Mouse (Mus musculus) right cerebral cortex, postnatal 25 days (tissue): ENCODE measurements around the gene Cdkn2b.

ENCODE experiments used
- DNase-seq: peaks from one replicate; pipeline ENCODE4 v3.0.0; 2022

Gene Cdkn2b

DNA sequence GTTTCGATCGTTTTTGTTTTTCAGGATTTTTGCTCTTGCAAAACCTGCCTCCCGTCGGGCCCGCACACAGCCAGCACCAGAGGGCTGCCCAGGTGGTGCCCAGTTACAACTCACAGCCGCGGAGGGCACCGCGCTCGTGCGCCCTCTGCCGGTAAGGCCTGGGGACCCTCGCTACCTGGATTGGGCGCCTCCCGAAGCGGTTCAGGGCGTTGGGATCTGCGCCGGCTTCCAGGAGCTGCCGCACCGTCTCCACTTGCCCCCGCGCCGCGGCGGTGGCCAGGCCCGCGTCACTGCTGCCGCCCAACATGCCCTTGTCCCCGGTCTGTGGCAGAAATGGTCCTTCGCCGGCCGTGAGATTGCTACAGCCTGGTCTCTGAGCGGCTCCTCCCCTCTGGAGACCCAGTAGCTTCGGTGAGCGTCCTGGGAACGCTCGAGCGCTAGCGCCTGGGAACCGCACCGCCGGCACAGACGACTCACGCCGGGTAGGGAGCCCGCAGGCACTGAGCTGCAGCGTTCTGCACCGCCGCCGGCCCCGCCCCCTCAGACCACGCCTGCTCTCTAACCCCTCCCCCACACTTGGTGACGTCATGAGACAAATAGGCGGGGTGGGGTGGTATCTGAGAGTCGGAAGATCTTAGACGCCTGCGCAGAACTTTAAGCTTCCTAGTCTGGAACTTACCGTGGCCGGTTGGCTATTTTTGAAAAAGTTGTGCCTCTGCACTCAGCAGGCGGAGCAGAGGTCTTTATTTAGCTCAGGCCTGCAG, at the start of gene Cdkn2b:
Gene Cdkn2b, minus strand, starts transcription at position 549 of the 764 bp plus-strand sequence.
- peak; percentile 63 for DNase-seq

DNA sequence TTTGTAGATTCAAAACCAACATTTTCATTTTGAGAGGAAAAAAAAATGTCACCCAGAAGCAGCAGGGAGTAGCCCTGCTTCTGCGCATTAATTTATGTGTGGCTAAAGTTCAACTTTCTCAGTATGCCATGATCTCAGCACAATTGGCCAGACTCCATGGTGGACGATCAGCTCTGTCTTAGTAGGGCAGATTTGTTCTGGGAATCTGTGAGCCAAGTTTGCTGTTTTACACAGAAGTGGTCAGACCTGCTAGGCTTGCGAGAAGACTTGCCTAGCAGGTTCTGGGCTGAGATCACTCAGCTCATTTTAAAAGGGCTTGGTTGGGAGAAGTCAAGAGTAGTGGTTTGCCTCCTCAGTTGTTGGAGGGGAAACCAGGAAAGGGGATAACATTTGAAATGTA, 49.5 kb upstream of the Cdkn2b start:
- no peak for DNase-seq

DNA sequence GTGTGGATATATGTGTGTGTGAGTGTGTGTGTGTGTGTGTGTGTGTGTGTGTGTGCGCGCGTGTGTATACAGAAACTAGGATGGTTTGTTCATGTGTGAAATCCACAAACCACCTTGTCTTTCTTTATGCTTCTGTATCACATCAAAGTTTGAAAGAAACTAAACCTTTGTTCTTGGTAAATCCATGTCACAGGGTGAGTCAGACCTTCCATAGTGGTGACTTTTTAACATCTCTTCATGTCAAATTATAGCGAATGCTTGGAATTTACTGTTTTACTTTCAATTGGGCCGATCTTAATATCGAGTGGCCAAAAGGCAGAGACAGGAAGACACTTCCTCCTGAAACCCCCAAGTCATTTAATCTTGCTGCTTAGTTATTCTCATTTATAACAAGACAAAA, 48.7 kb upstream of the Cdkn2b start:
- DNase-seq: no peak

DNA sequence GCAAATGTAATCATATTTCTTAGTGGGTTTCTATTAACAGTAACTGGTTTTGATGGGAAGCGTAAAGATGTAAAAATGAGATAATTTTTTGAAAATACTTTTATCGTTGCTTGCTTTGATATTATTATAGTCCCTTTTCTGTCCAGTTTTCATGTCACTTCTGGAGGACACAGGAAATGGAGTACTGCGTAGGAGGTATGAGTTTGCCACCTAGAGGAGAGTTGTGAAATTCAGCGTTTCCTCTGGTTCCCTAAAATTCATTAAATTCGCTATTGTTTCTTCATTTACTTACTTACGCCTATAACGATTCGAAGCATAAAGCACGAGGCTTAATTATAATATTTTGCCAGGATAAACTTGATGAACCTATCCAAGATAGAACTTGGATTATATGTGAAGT, 43.1 kb upstream of the Cdkn2b start:
- no peak for DNase-seq

DNA sequence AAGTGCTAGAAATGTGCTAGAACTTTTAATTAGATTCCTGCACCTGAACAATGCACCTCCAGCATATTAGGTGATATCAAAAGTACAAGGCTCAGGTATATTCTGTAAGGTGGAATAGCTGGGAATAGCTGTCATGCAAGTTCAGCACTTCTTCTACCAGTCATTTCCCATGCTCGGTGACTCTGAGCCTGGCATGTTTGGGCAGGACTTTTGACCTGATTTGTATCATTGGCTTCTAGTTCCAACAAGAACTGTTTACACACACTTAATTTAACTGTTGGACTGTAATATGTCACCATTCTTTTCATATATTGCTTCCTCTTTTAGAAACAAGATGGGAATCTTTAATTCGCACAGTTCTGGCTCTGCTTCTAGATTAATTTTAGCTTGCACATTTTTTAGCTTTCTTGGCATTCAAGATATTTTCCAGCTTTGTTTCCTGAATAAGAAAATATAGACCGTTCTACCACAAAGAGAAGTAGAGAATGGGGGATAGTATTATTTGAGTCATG, 42.3 kb upstream of the Cdkn2b start:
- DNase-seq: no peak

DNA sequence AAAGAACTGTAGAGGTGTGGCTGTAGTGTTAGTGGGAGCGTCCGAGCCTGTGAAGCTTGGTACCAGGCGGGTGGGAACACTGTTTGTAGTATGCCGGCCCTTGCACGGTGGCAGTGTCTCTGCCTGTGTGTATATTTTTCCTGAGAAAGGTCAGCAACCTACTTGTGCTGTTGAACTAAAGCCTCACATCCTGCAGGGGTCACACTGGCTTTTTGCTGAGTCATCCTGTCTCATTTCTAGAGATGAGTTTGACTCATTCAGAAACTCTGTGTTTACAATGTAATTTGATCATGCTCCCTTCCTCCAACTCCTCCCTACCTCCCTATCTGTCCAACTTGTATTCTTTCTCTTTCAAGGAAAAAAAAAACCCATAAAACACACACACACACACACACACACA, 40.6 kb upstream of the Cdkn2b start:
- DNase-seq: no peak

DNA sequence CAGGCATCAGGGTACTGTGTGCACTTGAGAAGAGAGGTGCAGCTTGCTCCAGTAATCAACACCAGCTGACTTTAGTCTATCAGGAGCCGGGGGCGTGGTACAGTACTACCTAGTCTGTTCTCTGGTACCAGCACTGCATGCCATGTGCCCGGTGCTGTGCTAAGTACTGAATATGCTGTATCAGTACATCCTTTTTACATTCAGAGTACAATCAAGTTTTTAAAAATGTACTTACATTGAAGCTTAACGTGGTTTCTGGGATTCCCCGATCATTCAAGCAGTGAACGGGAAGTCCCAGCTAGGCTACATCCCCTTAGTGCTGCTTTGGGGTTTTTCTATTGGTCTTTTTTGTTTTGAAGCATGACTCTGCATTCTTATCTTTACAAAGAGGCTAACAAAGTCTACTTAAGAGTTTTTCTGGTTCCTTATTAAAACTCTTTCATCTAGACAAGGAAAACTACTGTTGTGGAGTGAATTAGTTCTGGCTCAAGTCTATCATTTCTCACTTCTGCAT, 40.2 kb upstream of the Cdkn2b start:
- DNase-seq: no peak

DNA sequence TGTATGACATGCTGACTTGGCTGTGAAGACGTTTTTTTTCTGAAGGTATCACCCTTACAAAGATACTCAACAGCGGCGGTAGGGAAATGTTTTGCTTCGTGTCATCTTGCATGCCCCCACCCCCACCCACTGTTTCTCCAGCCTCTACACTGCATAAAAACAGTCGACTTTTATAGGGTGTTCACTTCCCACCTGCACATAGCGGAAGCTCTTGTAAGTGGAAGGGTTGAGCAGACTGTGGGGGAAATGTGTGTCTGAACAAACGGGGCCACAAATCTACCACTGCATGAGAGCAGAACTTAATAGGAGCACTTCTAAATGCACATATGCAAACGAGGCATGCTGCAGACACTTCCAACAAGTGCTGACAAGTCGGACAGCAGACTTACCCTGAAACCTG, 39.6 kb upstream of the Cdkn2b start:
- no peak for DNase-seq

DNA sequence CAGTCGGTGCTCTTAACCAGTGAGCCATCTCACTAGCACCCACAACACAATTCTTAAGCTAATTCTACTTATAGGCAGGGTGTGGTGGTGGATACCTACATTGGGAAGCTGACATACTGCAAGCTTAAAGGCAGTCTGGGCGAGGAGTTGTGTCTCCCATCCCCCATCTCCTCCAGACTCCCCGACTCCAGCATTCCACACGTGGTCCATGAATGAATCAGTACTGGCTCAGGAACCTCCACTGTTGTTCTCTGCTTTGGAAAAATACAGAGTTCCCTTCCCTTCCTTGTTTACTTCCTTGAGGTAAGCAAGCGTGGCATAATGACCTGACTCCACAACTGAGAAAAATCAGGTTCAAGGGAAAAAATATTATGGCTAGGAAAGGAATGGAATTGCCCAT, 38.0 kb upstream of the Cdkn2b start:
- DNase-seq: no peak

DNA sequence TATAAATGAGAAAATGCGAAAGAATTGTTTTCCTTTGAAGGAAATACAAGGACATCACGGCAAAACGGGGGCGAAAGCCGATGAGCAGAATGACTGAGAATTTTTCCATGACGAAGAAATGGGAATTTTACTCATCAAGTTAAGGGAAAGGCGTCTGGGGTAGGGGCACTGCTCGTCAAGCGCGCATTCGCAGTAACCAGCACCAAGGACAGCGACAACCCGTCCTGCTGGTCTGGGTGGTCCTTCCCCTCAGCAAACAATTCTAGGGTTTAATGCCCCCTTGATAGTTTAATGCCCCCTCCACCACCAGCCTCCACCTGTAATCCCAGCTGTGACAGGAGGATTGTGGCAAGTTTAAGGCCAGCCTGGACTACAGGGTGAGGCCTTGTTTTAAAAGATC, 2.6 kb upstream of the Cdkn2b start:
- DNase-seq: no peak

DNA sequence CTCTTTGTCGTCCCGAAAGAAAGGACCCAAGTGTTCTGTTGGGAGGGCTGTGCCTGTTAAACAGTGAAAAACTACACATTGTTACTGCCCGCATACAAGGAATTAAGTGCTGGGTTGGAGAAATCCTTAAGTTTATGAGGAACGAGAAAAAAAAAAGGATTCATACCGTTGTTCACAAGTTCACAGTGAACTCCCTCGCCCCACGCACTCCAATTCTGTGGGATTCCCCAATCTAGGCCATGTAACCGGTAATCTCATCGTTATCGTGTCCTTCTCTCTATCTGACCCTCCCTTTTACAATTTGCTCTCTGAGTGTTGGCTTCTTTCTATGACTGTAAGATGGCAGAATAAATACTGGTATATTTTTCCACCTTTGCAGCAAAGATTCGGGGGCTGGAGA, 843 bp downstream of the Cdkn2b start:
- DNase-seq: no peak

DNA sequence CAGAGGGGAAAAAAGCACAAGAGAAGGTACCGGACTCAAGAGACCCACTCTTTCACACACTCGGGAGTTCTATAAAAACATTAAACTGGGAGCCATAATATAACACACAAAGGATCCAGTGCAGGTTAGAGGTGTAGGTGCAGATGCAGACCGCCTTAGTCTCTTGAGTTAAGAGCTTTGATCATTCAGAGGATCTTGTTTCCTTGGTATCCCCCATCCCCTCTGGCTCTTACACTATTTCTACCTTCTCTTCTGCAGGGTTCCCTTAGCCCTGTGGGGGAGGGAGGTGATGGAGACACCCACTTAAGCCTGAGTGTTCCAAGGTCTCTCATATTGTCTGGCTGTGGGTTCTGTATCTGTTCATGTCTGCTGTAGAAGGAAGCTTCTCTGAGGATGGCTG, 2.8 kb downstream of the Cdkn2b start:
- no peak for DNase-seq

DNA sequence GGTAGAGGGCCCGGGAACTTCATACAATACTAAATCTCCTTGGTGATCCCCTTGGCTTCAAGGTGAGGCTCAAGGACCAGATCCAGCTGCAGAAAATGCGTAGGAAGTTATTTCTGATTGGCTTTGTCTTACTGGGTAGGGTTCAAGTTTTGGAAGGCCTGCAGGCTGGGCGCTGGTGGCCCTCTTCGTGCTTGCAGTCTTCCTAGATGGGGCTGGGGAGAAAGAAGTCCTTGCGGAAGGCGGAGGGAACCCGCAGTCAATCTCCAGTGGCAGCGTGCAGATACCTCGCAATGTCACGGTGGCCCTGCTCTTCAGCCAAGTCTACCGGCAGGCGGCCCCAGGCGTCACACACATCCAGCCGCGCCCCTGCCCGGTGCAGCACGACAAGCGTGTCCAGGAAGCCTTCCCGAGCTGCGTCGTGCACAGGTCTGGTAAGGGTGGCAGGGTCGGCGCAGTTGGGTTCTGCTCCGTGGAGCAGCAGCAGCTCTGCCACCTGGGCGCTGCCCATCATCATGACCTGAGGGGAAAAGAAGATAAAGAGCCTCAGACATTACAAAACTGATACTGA, 4.0 kb downstream of the Cdkn2b start:
- no peak for DNase-seq

DNA sequence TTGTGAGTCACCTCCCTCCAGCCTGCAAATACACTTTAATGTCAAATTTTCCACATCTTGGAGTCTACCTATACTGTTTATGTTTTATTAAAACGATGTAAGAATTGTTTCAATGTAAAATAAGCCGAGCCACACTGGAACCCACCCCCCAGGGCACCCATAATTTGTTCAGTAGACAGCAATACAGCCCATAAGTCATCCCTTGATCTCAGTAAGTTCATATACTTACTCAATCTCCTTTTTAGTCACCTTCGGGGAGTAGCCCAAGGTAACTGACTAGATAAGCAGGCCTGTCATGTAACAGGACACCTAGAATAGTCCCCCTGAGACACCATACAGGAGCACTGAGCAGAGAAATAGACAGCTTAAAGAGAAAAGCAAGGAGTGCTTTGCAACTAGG, 5.1 kb downstream of the Cdkn2b start:
- no peak for DNase-seq

DNA sequence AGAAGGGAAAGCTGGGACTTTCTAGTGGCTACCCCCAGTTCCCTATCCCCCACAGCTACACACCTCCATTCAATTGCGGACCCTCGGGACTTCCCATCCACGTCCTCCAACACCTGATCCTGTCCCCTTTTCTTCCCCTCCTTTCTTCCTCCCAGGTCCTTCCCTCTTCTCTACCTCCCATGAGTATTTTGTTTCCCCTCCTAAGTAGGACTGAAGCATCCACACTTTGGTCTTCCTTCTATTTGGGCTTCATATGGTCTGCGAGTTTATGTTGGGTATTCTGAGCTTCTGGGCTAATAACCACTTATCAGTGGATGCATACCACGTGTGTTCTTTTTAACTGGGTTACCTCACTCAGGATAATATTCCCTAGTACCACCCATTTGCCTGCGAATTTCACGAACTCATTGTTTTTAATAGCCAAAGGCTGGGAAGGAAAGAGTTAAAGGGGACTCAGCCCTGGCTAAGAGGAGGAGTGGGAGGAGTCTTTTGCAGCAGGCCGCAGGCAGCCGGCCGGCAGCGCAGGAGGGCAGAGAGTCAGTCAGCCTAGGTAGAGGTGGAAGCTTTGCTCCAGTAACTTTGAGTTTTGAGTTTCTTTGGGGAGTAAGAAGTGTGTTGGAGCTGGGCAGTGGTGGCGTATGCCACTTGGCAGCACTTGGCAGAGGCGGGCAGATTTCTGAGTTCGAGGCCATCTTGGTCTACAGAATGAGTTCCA, 7.4 kb downstream of the Cdkn2b start:
- DNase-seq: no peak

DNA sequence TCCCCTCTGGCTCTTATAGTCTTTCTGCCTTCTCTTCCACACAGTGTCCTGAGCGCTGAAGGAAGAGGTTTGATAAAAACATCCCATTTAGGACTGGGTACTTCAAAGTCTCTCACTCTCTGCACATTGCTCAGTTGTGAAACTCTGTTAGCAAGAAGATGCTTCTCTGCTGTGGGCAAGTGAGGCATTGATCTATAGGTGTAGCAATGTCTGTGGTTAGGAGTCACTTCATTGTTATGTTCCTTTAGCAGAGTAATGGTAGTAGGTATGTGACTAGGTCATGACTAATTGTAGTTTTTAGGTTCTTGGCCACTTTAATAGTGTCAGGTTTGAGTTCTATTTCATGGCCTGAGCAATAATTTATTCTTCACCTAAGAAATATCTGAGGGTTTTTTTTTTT, 8.7 kb downstream of the Cdkn2b start:
- DNase-seq: no peak

DNA sequence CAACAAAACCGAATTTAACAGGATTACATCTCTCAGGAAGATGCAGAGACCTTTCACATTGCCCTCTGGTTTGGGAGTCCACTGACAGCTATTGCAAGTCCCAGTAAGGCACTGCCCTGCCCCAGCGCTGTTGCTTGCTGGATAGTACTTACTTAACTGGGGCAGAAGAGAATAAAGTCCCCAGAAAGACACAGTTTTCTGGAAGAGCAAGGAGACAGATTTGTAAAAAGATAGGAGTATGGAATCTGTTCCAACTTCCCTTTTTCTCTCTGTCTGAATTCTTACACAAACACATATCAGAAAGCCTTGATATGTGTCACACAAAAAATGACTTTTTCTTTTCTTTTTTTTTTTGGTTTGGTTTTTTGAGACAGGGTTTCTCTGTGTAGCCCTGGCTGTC, 11.1 kb downstream of the Cdkn2b start:
- no peak for DNase-seq

DNA sequence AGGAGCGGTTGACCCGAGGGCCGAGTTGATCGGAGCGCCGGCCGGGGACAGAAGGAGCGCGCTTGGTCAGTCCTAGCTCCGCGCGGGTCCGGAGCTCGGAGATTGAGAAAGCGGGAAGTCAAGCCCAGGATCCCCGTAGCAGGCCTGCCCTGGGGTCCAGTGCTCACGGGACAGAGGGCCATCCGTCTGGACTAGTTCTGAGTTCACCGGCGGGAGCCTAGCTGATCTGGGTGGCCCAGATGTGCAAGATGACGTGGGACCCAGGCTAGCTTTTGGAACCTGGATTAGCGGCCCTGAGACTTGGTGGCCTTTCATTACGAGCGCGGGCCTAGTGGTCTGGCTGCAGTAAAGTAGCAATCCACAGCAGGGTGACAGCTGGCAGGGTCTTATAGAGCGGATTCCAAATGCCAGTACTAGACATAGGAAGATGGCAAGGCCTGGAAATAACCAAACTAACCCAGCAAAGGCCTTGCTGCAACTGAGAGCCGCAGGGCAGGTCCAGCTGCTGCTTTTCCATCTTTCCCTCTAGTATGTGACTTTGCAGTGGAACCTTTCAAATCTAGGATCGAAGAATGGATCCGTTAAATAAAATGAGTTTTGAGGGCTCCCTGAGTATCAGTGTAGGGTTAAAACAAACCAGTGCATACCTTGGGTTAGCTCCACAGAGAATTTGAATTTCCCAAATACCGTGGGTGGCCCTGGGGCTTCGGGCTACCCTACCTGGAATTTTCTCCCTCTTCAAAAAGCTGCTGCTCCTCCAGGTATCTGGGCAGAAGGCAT, 15.2 kb downstream of the Cdkn2b start:
- DNase-seq: no peak

DNA sequence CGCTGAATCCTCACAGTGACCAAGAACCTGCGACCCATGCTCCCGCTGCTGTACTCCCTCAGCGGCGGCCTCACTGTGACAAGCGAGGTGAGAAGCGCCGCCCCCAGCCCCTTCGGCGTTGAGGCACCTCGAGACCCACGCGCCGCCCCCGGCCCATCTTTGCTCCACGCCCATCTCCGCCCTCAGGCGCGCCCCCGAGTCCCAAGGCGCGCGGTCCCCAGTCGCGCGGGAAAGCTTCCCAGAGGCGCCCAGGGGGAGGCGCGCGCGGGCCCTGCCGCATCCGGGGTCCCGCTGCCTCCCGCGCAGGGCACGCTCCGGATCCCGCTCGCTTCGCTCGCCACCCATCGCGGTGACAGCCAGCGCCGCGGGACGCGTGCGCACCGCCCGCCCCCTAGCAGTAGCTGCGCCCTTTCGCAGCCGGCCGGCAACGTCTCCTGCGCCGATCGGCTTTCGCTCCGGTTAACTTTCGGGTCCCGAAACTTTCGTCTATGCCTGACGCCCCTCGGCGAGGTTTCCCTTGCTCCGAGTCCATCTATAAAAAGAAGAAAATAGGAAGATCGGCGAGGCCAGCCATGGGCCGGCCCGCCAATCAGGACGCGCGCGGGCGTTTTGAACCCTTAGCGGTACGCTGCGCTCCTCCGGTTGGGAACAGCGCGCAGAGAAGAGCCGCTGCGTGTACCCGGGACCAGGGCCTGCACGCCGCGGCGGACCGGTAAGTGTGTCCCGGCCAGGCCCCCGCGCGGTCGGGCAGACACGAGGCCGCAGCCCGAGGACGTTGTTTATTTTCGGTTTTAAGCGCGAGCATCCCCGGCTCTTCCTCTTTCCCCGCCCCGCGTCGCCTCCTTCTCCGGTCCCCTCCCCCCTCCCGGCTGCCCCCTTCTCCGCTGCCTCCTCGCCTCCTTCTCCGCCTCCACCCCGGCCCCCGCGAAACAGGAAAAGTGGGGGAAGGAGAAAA, 16.1 kb downstream of the Cdkn2b start, which contains the start of gene Cdkn2a:
Gene Cdkn2a, minus strand, starts transcription at position 168 of the 955 bp plus-strand sequence.
- peak; percentile 52 for DNase-seq

DNA sequence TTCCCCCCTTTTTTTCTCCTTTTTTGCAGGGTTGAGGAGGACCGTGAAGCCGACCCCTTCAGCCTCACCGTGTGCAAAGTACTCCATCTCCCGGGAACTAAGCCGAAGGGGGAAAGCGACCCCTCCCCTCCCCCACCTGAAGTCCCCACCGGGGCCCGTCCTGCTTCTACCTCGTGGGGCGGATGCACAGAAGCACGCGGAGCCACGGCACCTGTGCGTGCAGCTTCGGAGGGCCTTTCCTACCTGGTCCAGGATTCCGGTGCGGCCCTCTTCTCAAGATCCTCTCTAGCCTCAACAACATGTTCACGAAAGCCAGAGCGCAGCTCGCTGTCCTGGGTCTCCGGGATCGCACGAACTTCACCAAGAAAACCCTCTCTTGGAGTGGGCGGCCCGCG, 16.8 kb downstream of the Cdkn2b start:
- no peak for DNase-seq

DNA sequence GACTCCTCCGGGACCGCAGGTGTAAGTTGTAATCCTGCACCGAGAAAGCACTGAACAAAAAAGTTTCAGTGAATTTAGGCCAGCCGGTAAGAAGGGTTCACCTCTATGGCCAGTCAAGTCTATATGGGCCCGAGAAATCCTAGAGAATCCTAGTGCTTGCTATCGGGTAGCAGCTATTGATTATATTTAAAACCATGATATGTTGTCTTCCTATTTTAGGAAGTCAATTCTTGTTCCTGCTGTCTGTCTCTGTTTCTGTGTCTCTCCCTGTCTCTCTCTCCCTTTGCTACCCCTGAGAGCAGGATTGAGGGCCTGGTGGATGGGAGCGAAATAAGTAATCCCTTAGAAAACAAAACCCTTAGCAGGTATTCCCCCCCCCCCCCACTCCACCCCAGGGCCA, 17.3 kb downstream of the Cdkn2b start:
- DNase-seq: no peak

DNA sequence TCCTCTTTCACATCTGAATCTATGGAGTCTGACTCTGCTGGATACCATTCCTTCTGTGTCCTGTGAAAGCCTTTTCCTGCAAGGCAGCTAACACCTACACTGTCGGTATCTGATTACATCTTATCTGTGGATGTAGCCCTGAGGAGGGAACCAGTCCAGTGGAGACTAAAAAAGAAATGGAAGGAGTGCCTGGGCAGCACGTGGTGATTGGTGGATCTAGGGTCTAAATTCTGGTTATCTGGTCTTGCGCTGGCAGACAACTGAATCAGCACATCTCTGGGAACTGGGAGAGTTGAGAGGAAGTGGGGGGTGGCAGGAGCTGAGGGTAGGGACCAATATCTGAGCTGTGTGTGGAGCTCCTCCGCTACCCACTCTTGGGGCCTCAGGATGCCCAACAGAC, 21.8 kb downstream of the Cdkn2b start:
- DNase-seq: no peak
